Mouse (Mus musculus) kidney, adult 11 months (tissue): Measurements from ENCODE around the gene Hyal2.

Experiments used
- DNase-seq: peaks from one replicate; pipeline ENCODE4 v3.0.0; 2022

Gene Hyal2

GRCm38 (mm10) chr9:107593101-107593976 is 25.6 kb downstream of the Hyal2 start:
- peak; percentile 89 for DNase-seq

GRCm38 (mm10) chr9:107594281-107595062 is 26.7 kb downstream of the Hyal2 start:
- DNase-seq = peak; percentile 34

- no peak for DNase-seq
Measured at GRCm38 (mm10) chr9:107596619-107597569, 29.1 kb downstream of the Hyal2 start.

- peak; percentile 64 for DNase-seq
Measured at GRCm38 (mm10) chr9:107598385-107598784, 30.6 kb downstream of the Hyal2 start.

GRCm38 (mm10) chr9:107599433-107599832 is 31.7 kb downstream of the Hyal2 start:
- peak; percentile 40 for DNase-seq

GRCm38 (mm10) chr9:107599842-107600241 is 32.1 kb downstream of the Hyal2 start:
- peak; percentile 44 for DNase-seq

GRCm38 (mm10) chr9:107600745-107601144 is 33.0 kb downstream of the Hyal2 start:
- DNase-seq = peak; percentile 70

- DNase-seq = peak; percentile 16
Measured at GRCm38 (mm10) chr9:107601275-107601674, 33.5 kb downstream of the Hyal2 start.

GRCm38 (mm10) chr9:107602068-107602648 is 34.4 kb downstream of the Hyal2 start:
- DNase-seq = peak; percentile 85

- DNase-seq = no peak
Measured at GRCm38 (mm10) chr9:107603251-107603650, 35.5 kb downstream of the Hyal2 start.

- peak; percentile 84 for DNase-seq
Measured at GRCm38 (mm10) chr9:107605041-107605661, 37.4 kb downstream of the Hyal2 start.

GRCm38 (mm10) chr9:107606591-107606990 is 38.8 kb downstream of the Hyal2 start:
- peak; percentile 73 for DNase-seq

GRCm38 (mm10) chr9:107607036-107607435 is 39.3 kb downstream of the Hyal2 start:
- DNase-seq = no peak

GRCm38 (mm10) chr9:107607653-107608245 is 40.0 kb downstream of the Hyal2 start:
- DNase-seq = peak; percentile 69

GRCm38 (mm10) chr9:107608741-107609432 is 41.1 kb downstream of the Hyal2 start, which contains the start of gene Sema3b:
Gene Sema3b (minus strand): TSS chr9:107609229.
- peak; percentile 75 for DNase-seq

GRCm38 (mm10) chr9:107609433-107609830 is 41.7 kb downstream of the Hyal2 start:
- DNase-seq = no peak

- no peak for DNase-seq
Measured at GRCm38 (mm10) chr9:107611456-107612190, 43.9 kb downstream of the Hyal2 start.

GRCm38 (mm10) chr9:107612191-107612944 is 44.6 kb downstream of the Hyal2 start:
- DNase-seq = peak; percentile 96
